Mouse (Mus musculus): ENCODE results near the gene Etv6. TPM values are rescaled to one million over a fixed set of nuclear protein-coding genes. Genes with fewer than 3 reads are reported as not detected.

Etv6 gene
- polyA plus RNA-seq, 1 experiment from 2014 or later: 5.9 TPM

GRCm38 (mm10) chr6:134109675-134110074 is 74.2 kb downstream of the Etv6 start:
- H3K4me3 ChIP-seq (ENCODE audit: low read depth, low read length): no peak overlapping the region
- H3K27me3 ChIP-seq (ENCODE audit: control insufficient read depth, insufficient read depth, low read length): no peaks in the 10 kb centered on the region
- 0 out of 2 replicates have a peak, but pooled peaks cover 2% of the 10 kb centered on the region for H3K9me3 ChIP-seq (ENCODE audit: control insufficient read depth, low read length)
- no peaks in the 10 kb centered on the region; the same call in 1 of the 2 replicates for H3K36me3 ChIP-seq (ENCODE audit: control insufficient read depth, insufficient read depth, low read length)
- no peak for DNase-seq (ENCODE audit: low spot score)
- no peak for TF ChIP-seq CTCF (IDR thresholded peaks at IDR 0.05; ENCODE audit: low read depth)
- no peak for TF ChIP-seq EP300 (optimal IDR thresholded peaks at IDR 0.05)
- peaks cover 14% of the 10 kb centered on the region for H3K4me1 ChIP-seq (replicated peaks; ENCODE audit: control insufficient read depth, insufficient read depth)
- 91% methylated on average over 1 of the region's 1 CpGs for WGBS
- H3K9ac ChIP-seq (ENCODE audit: low read length): no peak overlapping the region
- no peak for ATAC-seq (ENCODE audit: low FRiP score, low TSS enrichment)
- H3K4me2 ChIP-seq (replicated peaks; ENCODE audit: low read depth): no peak overlapping the region
- no peak overlapping the region for H3K27ac ChIP-seq (replicated peaks)

GRCm38 (mm10) chr6:134110206-134110605 is 74.7 kb downstream of the Etv6 start:
- Histone ChIP-seq H3K4me2 (replicated peaks; ENCODE audit: low read depth) (no peak overlapping the region), H3K27ac (replicated peaks) (no peak overlapping the region), H3K9ac (ENCODE audit: low read length) (no peak overlapping the region), H3K9me3 (ENCODE audit: control insufficient read depth, low read length) (0 out of 2 replicates have a peak, but pooled peaks cover 2% of the 10 kb centered on the region), H3K4me3 (ENCODE audit: low read depth, low read length) (no peak overlapping the region), H3K27me3 (ENCODE audit: control insufficient read depth, insufficient read depth, low read length) (no peaks in the 10 kb centered on the region), H3K36me3 (ENCODE audit: control insufficient read depth, insufficient read depth, low read length) (no peaks in the 10 kb centered on the region; the same call in 1 of the 2 replicates), H3K4me1 (replicated peaks; ENCODE audit: control insufficient read depth, insufficient read depth) (peaks cover 14% of the 10 kb centered on the region)
- ATAC-seq (ENCODE audit: low FRiP score, low TSS enrichment): no peak
- DNase-seq (ENCODE audit: low spot score): no peak
- no peak for TF ChIP-seq CTCF (IDR thresholded peaks at IDR 0.05; ENCODE audit: low read depth)
- no peak for TF ChIP-seq EP300 (optimal IDR thresholded peaks at IDR 0.05)
- WGBS: 92% methylated on average over 5 of the region's 5 CpGs

- no peak overlapping the region for H3K4me2 ChIP-seq (replicated peaks; ENCODE audit: low read depth)
- peak; percentile 86 for ATAC-seq (ENCODE audit: low FRiP score, low TSS enrichment)
These were observed 76.1 kb downstream of the Etv6 start for GRCm38 (mm10) chr6:134111599-134111998.

GRCm38 (mm10) chr6:134112753-134113152 is 77.3 kb downstream of the Etv6 start:
- no peak for DNase-seq (ENCODE audit: low spot score)
- no peaks in the 10 kb centered on the region; the same call in 1 of the 2 replicates for H3K36me3 ChIP-seq (ENCODE audit: control insufficient read depth, insufficient read depth, low read length)
- H3K4me2 ChIP-seq (replicated peaks; ENCODE audit: low read depth): no peak overlapping the region
- no peaks in the 10 kb centered on the region for H3K27me3 ChIP-seq (ENCODE audit: control insufficient read depth, insufficient read depth, low read length)
- H3K4me3 ChIP-seq (ENCODE audit: low read depth, low read length): no peak overlapping the region
- H3K9me3 ChIP-seq (ENCODE audit: control insufficient read depth, low read length): 0 out of 2 replicates have a peak, but pooled peaks cover 2% of the 10 kb centered on the region
- no peak for ATAC-seq (ENCODE audit: low FRiP score, low TSS enrichment)
- WGBS: 72% methylated on average over 8 of the region's 8 CpGs
- H3K9ac ChIP-seq (ENCODE audit: low read length): no peak overlapping the region
- TF ChIP-seq CTCF (IDR thresholded peaks at IDR 0.05; ENCODE audit: low read depth): no peak
- no peak for TF ChIP-seq EP300 (optimal IDR thresholded peaks at IDR 0.05)
- peaks cover 6% of the 10 kb centered on the region; the same call in 1 of the 2 replicates for H3K4me1 ChIP-seq (replicated peaks; ENCODE audit: control insufficient read depth, insufficient read depth)
- peak overlapping the region; percentile 82 for H3K27ac ChIP-seq (replicated peaks)

More at GRCm38 (mm10) chr6:134111599-134111998, 76.1 kb downstream of the Etv6 start:
- DNase-seq (ENCODE audit: low spot score): peak; percentile 77
- Histone ChIP-seq H3K4me3 (ENCODE audit: low read depth, low read length) (no peak overlapping the region), H3K36me3 (ENCODE audit: control insufficient read depth, insufficient read depth, low read length) (no peaks in the 10 kb centered on the region; the same call in 1 of the 2 replicates), H3K9me3 (ENCODE audit: control insufficient read depth, low read length) (0 out of 2 replicates have a peak, but pooled peaks cover 2% of the 10 kb centered on the region), H3K27ac (replicated peaks) (peak overlapping the region; percentile 70), H3K4me1 (replicated peaks; ENCODE audit: control insufficient read depth, insufficient read depth) (peaks cover 6% of the 10 kb centered on the region; the same call in 1 of the 2 replicates), H3K9ac (ENCODE audit: low read length) (no peak overlapping the region), H3K27me3 (ENCODE audit: control insufficient read depth, insufficient read depth, low read length) (no peaks in the 10 kb centered on the region)
- no peak for TF ChIP-seq CTCF (IDR thresholded peaks at IDR 0.05; ENCODE audit: low read depth)
- TF ChIP-seq EP300 (optimal IDR thresholded peaks at IDR 0.05): no peak
- 49% methylated on average over 8 of the region's 8 CpGs for WGBS

- ATAC-seq (ENCODE audit: low FRiP score, low TSS enrichment) (peak; percentile 78), DNase-seq (ENCODE audit: low spot score) (peak; percentile 61)
- H3K27me3 ChIP-seq (ENCODE audit: control insufficient read depth, insufficient read depth, low read length): no peaks in the 10 kb centered on the region
- 0 out of 2 replicates have a peak, but pooled peaks cover 2% of the 10 kb centered on the region for H3K9me3 ChIP-seq (ENCODE audit: control insufficient read depth, low read length)
- H3K9ac ChIP-seq (ENCODE audit: low read length): no peak overlapping the region
- peaks cover 6% of the 10 kb centered on the region; the same call in 1 of the 2 replicates for H3K4me1 ChIP-seq (replicated peaks; ENCODE audit: control insufficient read depth, insufficient read depth)
- TF ChIP-seq EP300 (optimal IDR thresholded peaks at IDR 0.05): no peak
- TF ChIP-seq CTCF (IDR thresholded peaks at IDR 0.05; ENCODE audit: low read depth): no peak
- no peak overlapping the region for H3K4me3 ChIP-seq (ENCODE audit: low read depth, low read length)
- peak overlapping the region; percentile 82 for H3K27ac ChIP-seq (replicated peaks)
- no peaks in the 10 kb centered on the region; the same call in 1 of the 2 replicates for H3K36me3 ChIP-seq (ENCODE audit: control insufficient read depth, insufficient read depth, low read length)
- 44% methylated on average over 2 of the region's 2 CpGs for WGBS
- no peak overlapping the region for H3K4me2 ChIP-seq (replicated peaks; ENCODE audit: low read depth)
These were observed 77.7 kb downstream of the Etv6 start for GRCm38 (mm10) chr6:134113168-134113567.

GRCm38 (mm10) chr6:134115219-134115968 is 79.9 kb downstream of the Etv6 start:
- ATAC-seq (ENCODE audit: low FRiP score, low TSS enrichment): no peak
- peaks cover 8% of the 10 kb centered on the region for H3K4me1 ChIP-seq (replicated peaks; ENCODE audit: control insufficient read depth, insufficient read depth)
- TF ChIP-seq EP300 (optimal IDR thresholded peaks at IDR 0.05): no peak
- no peak for DNase-seq (ENCODE audit: low spot score)
- no peak overlapping the region for H3K4me2 ChIP-seq (replicated peaks; ENCODE audit: low read depth)
- H3K9ac ChIP-seq (ENCODE audit: low read length): no peak overlapping the region
- no peaks in the 10 kb centered on the region for H3K27me3 ChIP-seq (ENCODE audit: control insufficient read depth, insufficient read depth, low read length)
- H3K36me3 ChIP-seq (ENCODE audit: control insufficient read depth, insufficient read depth, low read length): no peaks in the 10 kb centered on the region
- H3K27ac ChIP-seq (replicated peaks): no peak overlapping the region; the same call in 1 of the 2 replicates
- no peaks in the 10 kb centered on the region for H3K9me3 ChIP-seq (ENCODE audit: control insufficient read depth, low read length)
- H3K4me3 ChIP-seq (ENCODE audit: low read depth, low read length): no peak overlapping the region
- 75% methylated on average over 14 of the region's 14 CpGs for WGBS
